Mouse (Mus musculus): ENCODE results near the gene Ptk7.
A peak's percentile ranks its signal among the peaks of the same experiment; 100 is the strongest.

The Ptk7 gene

GRCm38 (mm10) chr17:46644152-46644805 is 15.0 kb upstream of the Ptk7 start:
- DNase-seq, result no peak

DNA sequence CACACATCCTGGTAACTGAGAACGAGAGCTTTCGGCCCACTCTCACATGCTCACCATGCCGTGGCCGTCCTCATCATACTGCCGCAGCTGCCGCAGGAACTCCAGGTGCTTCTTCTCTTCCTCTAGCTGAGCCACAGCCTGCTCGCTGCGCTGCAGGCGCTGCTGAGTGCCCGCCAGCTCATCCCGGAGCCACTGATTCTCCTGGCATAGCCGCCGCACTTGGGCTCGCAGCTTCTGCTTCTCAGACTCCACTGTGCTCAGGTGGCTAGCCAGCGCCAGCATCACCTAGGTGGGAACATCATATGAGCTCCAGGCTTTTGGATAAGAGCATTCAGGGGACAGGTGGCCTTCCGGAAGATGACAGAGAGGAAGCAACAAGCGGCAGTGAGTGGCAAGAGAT is 12.8 kb upstream of the Ptk7 start:
- no peak for DNase-seq

- DNase-seq, result no peak
Observed at GRCm38 (mm10) chr17:46639929-46640328, 10.6 kb upstream of the Ptk7 start.

DNA sequence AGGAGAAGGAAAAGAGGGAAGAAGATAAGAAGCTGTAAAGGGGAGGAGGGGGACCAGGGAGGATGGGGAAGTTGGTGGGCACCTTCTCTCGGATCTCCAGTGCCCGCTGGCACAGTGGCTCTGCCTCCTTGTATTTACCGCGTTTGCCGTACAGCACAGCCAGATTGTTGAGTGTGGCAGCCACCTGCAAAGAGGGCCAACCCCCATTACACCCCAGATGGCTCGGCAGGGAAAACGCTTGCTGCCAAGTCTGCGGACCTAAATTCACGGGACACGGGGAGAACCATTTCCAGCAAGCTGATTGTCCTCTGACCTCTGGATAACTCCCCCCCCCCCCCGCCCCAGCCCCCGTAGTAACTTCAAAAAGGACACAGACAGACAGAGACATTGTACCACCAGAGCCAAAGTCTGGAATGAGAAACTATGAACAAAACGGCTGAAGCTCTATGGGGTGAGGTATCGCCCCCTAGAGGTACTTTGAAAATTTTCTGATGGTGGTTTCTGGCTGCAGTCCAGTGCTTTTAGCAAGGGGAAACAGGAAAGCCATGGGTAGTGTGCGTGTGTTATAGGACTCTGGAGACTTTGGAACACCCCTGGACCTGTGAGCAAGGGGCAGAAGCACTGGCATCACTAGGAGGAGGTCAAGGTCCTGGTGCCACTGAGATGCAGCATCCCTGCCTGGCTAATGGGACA is 7.7 kb upstream of the Ptk7 start:
- peak; percentile 81 for DNase-seq

DNA sequence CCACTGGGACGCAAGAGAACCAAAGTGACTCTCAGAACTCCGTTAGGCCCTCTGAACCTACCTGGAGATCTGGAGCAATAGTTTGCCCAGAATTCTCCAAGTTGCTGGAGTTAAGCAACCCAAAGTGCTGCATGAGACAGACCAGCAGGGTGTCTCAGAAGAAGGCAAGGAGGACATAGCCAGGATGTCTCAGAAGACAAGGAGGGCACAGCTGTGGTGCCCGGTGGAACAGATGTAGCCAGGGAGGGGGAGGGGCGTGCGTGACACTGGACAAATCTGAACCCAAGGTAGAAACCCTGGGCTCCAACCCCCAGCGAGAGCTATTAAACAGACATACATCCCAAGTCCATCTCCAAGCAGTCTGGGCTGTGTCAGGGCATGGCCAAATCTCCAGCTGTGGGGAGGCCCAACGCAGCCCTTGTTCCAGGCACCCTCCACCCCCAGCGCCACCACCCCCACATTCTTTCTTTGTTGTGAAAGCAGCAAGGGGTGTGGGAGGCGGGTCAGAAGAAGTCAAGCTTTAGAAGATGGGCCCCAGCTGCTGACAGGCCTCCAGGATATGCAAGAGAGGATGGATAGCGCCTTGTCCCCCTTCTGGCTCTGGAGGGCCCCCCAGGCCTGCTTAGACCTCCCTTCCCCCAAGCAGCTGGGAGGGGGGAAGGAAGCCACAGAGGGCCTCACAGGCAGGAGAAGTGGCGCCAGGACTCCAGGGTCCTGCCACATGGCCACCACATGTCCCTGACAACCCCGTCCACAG is 559 bp upstream of the Ptk7 start:
- no peak for DNase-seq

DNA sequence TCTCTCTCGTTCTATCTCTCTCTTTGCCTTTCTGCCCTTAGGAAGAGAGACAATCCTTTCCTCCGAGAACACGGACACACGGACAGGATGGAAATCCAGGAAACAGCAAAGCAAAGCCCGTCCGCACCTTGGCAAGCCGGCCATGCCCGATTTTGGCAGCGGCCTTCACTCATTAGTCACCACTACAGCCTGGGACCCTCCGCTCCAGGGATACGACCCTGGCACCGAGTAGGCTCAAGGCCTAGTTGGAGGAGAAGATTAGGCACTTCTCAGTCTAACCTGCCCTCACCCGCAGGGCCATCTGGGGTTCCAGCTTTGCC is 873 bp downstream of the Ptk7 start:
- no peak for DNase-seq

- DNase-seq, result no peak
Observed at GRCm38 (mm10) chr17:46627409-46627808, 1.9 kb downstream of the Ptk7 start.

- no peak for DNase-seq
Observed at GRCm38 (mm10) chr17:46624598-46624997, 4.7 kb downstream of the Ptk7 start.

DNA sequence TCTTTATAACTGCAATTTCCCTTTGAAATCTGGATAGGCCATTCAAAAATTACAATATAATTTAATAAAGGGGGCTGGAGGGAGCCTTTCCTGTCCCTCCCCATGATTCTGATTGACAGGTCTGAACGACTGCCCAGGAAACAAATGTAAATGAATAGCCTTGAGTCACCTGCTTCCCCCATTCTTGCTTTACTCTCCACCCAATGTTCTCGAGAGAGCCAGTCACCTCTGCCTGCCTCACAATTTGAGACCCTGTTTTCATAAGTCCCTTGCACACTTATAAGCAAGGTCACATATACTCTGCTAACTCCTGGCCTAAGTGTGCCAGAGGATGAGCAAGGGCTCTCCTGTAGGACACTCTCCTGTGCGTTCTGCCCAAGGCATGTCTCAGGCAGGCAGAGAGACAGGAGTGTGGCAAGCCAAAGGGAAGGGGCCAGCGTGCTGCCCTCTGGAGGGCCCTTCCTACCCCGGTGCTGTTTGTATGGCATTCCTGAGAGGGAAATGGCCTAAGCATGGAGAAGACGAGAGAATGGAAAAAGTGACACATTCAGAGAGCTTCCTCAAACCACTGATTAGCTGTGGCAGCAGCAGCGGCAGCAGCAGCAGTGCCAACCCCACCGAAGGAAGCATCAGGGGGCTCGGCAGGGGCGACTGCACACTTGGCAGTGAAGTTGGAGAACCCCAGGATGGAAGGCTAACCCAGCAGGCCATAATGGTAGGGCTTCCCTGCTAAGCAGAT is 5.3 kb downstream of the Ptk7 start:
- DNase-seq, result no peak

GRCm38 (mm10) chr17:46622269-46622668 is 7.0 kb downstream of the Ptk7 start:
- no peak for DNase-seq

DNA sequence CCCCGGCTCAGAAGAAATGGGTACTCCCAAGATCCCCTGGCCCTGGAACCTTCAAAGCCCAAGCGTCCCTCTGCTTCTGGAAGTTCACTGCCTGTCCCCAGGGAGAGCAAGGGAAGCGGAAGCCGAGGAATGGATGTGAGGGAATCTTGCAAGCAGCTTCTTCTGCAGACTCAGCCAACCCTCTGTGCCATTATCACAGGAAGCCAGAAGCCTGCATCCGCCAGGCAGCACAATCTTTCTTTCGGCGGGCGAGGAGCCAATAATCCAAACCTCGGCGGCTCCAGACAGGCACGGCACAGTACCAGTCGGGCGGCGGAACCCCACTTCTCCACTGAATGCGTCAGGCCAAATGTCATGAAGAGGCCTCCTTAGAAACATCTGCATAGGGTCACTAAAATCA is 8.0 kb downstream of the Ptk7 start:
- DNase-seq, result no peak

DNA sequence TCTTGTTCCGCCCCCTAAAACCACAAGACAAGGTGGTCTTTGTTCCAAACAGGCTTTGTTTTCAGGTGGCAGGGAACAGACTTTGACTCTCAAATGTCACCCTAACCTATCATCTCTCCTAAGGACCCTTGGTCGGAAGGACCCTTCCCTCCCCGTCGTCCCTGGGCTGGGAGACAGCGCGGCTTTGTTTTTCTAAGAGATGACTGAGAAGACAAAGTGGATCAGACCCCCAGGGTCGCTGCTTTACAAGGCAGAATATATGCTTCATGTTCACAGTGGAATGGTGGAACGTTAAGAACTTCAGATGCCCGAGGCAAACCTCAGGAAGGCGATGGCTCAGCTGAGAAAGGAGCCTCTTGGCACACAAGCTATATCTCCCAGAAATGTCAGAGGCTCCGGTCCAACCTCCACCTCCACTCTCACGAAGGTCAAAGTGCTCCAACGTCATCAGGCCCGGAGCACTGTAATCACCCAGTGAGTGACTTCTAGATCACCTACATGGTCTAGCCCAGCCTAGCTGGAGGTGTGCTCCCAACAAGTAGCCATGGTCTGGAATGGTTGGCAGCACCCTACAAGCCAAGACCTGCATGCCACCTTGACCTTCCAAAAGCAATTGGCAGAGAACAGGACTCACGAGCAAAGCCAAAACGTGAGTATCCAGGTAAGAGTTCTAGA is 9.5 kb downstream of the Ptk7 start:
- DNase-seq, result no peak

- DNase-seq, result no peak
Observed at GRCm38 (mm10) chr17:46618769-46619682, 10.3 kb downstream of the Ptk7 start.

DNA sequence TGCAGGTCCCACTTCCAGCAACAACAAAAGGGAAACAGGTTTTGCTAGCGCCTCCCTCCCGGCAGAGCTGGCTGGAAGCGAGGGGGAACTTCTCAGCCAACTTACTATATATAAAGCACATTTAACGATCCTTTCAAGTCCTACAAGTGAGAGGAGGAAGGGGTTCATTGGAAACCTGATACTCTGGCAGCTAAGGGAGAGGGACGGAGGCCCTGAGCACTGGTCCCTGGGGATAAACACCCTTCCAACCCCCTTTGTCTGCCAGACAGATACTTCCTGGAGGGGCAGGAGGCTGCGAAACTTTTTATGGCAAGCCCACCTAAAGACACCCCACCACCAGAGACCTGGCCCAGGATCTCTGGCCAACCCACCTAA is 10.9 kb downstream of the Ptk7 start:
- no peak for DNase-seq

DNA sequence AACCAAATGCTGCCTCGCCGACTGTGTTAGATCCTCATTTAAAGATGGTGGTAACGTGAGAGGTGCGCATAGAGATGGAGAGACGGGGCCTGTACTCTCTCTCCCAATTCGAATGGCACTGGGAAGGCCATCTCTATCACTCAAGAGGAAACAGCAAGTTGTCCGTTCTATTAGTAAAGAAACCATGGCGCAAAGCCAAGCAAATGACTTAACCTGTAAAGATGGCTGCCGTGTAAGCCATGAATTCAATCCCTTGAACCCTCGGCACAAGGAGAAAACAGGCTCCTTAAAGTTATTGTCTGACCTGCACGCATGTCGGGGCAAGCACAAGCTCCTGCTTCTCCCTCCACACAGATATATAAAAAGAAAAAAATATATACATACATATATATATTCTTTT is 11.5 kb downstream of the Ptk7 start:
- no peak for DNase-seq

DNA sequence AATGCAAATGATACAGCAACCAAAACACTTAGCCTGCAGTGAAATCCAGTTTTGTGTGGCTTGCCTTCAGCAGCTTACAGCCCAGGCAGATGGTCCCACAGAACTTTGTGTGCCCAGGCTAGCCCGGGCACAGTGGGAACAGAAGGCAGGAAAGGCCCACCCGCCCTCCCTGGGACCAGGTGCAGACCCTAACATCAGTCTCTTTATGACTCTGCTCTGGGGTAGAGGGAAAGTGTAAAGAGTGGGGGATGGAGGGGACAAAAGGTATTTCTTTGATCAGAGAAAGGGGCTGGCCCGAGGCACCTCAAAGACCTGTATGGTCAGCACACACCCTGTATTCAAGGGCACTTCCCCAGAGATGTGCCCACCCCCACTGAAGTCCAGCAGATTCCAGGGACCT is 16.1 kb downstream of the Ptk7 start:
- DNase-seq, result no peak

DNA sequence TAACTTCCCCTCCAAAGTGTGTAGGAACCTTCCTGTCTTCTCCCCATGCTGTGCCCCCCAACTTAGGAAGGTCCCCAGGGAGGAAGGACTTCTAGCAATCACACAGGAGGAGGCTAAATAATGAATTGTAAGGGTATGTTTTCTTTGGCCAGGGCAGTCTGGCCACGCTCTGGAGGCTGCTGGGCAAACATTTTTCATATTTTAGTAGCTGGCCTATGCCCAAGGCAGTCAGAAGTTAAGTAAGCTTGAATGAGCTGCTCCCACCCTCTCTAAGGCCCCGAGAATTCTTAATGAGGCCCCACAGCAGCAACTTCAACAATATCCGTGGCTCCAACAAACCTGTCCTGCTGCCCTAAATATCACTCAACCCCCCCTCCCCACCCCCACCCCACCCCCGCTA is 16.5 kb downstream of the Ptk7 start:
- DNase-seq, result no peak

- no peak for DNase-seq
Observed at GRCm38 (mm10) chr17:46612189-46612588, 17.1 kb downstream of the Ptk7 start.

DNA sequence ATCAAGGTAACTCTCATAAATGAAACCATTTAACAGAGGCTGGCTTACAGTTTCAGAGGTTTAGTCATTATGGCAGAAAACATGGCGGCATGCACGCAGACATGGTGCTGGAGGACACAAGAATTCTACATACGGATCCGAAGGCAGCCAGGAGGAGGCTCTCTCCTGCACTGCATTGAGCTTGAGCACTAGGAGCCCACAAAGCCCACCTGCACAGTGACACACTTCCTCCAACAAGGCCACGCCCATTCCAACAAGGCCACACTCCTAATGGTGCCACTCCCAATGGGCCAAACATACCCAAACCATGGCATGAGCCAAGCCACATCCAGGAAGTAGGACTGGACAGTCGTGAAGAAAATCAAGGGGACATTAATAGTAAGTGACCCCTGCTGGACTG is 18.0 kb downstream of the Ptk7 start:
- no peak for DNase-seq

GRCm38 (mm10) chr17:46609721-46610514 is 19.4 kb downstream of the Ptk7 start:
- no peak for DNase-seq

DNA sequence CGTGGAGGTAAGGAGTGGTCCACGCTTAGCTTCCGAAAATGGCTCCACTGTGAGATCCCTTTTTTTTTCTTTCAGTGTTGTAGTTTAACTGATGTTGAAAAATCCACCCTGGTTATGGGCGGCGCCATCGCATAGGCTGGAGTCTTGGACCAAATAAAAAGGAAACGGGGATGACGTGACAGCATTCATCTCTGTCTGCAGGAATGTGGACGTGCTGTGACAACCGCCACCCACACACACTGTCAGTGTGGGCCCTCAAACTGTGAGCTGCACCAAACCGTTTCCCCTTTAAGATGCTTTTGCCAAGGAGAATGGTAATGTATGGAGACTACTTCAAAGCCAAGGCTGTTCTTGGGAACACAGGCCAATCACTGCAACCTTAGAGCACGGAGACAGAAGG is 23.3 kb downstream of the Ptk7 start:
- no peak for DNase-seq
